Comparison of ENCODE assay signal across 7 mouse cellular contexts in the genomic region with DNA sequence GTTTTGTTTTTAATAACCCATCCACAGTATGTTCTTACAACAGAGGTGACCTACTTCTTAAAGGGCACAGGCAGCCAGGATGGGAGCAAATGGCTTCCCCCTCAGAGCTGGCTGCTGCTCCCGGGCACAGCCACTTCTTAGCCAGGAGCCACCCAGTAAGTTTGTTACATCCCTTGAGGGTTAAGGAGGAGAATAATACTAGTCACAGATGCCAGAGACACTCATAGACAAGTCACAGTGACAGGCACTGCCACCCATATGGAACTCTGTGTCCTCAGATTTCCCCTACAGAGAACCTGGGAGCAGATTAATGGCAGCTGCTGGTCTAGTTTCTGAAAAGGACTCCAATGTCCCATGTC. TPM values are rescaled to one million over a fixed set of nuclear protein-coding genes. Genes with fewer than 3 reads are reported as not detected.
DNase-seq lines count a peak whose midpoint lies in the region; ATAC-seq and TF ChIP-seq lines count a peak whose summit lies in the region.

No protein-coding gene starts in this region.

- peaks cover 48% of the 10 kb centered on the region for H3K4me1 ChIP-seq in megakaryocyte, embryonic 14.5 days
- H3K4me1 ChIP-seq in limb, embryonic 11.5 days (ENCODE audit: control insufficient read depth, insufficient read depth, low read length): peaks cover 24% of the 10 kb centered on the region
- H3K4me1 ChIP-seq in small intestine, adult 2 months (ENCODE audit: control insufficient read depth, insufficient read depth, insufficient read length, low read length): peaks cover 12% of the 10 kb centered on the region

- H3K4me2 ChIP-seq in limb, embryonic 11.5 days (ENCODE audit: low read depth, severe bottlenecking): peak overlapping the region; percentile 55

- H3K4me3 ChIP-seq in megakaryocyte, embryonic 14.5 days (replicated peaks): peak overlapping the region; percentile 92
- H3K4me3 ChIP-seq in limb, embryonic 11.5 days (ENCODE audit: low read depth, low read length): no peak overlapping the region
- peak overlapping the region; percentile 9 for H3K4me3 ChIP-seq in small intestine, adult 2 months (ENCODE audit: low read depth, low read length)

- H3K27ac ChIP-seq in limb, embryonic 11.5 days (replicated peaks; ENCODE audit: low read depth, low read length): peak overlapping the region; percentile 98
- peak overlapping the region; percentile 99 for H3K27ac ChIP-seq in small intestine, adult 2 months (ENCODE audit: insufficient read depth, low read depth, low read length)

- intact Hi-C loops in left cerebral cortex, postnatal 36 days (cut with DNase I): no loop called here

- H3K27me3 ChIP-seq in megakaryocyte, embryonic 14.5 days (replicated peaks): peaks cover 6% of the 10 kb centered on the region
- no peaks in the 10 kb centered on the region for H3K27me3 ChIP-seq in limb, embryonic 11.5 days (ENCODE audit: control insufficient read depth, insufficient read depth, low read length)
- no peaks in the 10 kb centered on the region for H3K27me3 ChIP-seq in small intestine, adult 2 months (ENCODE audit: control insufficient read depth, insufficient read depth, low read length)

- no peak for DNase-seq in limb, embryonic 11.5 days (ENCODE audit: low spot score)
- DNase-seq in cerebellum, adult 8-10 months: no peak
- DNase-seq in left cerebral cortex, postnatal 36 days (ENCODE audit: low spot score in 2 of 2): no peak

- peaks cover 11% of the 10 kb centered on the region for H3K36me3 ChIP-seq in megakaryocyte, embryonic 14.5 days (replicated peaks; ENCODE audit: low read length)
- 0 out of 2 replicates have a peak, but pooled peaks cover 2% of the 10 kb centered on the region for H3K36me3 ChIP-seq in limb, embryonic 11.5 days (ENCODE audit: control insufficient read depth, insufficient read depth, low read length)
- peaks cover 8% of the 10 kb centered on the region for H3K36me3 ChIP-seq in small intestine, adult 2 months (ENCODE audit: control insufficient read depth, insufficient read depth, low read length)

- TF ChIP-seq CTCF in small intestine, adult 2 months (IDR thresholded peaks at IDR 0.05; ENCODE audit: extremely low read depth, insufficient read length, insufficient replicate concordance, low read depth, low read length): no peak

- WGBS in limb, embryonic 11.5 days: 43% methylated on average over 1 of the region's 1 CpGs
- 3% methylated on average over 1 of the region's 1 CpGs for WGBS in small intestine, adult 2 months

- 0 out of 2 replicates have a peak, but pooled peaks cover 4% of the 10 kb centered on the region for H3K9me3 ChIP-seq in megakaryocyte, embryonic 14.5 days
- no peaks in the 10 kb centered on the region for H3K9me3 ChIP-seq in limb, embryonic 11.5 days (ENCODE audit: control insufficient read depth, low read length)

- peak overlapping the region; percentile 61 for H3K9ac ChIP-seq in limb, embryonic 11.5 days (ENCODE audit: low read length)

- ATAC-seq in megakaryocyte, adult 5-6 weeks (ENCODE audit: poor library complexity, severe bottlenecking): no peak
- peak; percentile 27 for ATAC-seq in erythroid progenitor cell, adult 5-6 weeks (replicated peaks; ENCODE audit: low FRiP score, poor library complexity, severe bottlenecking)
- ATAC-seq in limb, embryonic 11.5 days (ENCODE audit: insufficient number of reproducible peaks, low FRiP score, low TSS enrichment, low read depth): no peak

- TF ChIP-seq POLR2A in small intestine, adult 2 months (IDR thresholded peaks at IDR 0.05; ENCODE audit: low read depth, low read length): no peak

RNA-seq across cellular contexts. Expression of a gene that starts 2.6 kb away (rescaled TPM):
- polyA plus RNA-seq in megakaryocyte, embryonic 14.5 days (2012; ENCODE audit: insufficient read depth, low replicate concordance): 71.3 and 127 TPM in 2 replicates
- 260 and 265 TPM in 2 replicates for total RNA-seq in megakaryocyte, adult 5-6 weeks (2015)
- 355 and 414 TPM in 2 replicates for total RNA-seq in megakaryocyte, adult 5-6 weeks (2017)
- 158 and 186 TPM in 2 replicates for total RNA-seq in erythroid progenitor cell, adult 5-6 weeks (2015; ENCODE audit: low replicate concordance)
- 215 and 222 TPM in 2 replicates for total RNA-seq in erythroid progenitor cell, adult 5-6 weeks (2017; ENCODE audit: low replicate concordance)
- polyA plus RNA-seq in limb, embryonic 11.5 days (2014; fragmentation: Nextera tagmentation; extraction: Ambion mirVana): 979 and 1,019 TPM in 2 replicates
- polyA plus RNA-seq in small intestine, adult 2 months (2012; rRNA removed): 327 and 848 TPM in 2 replicates
- total RNA-seq in left cerebral cortex, postnatal 36 days (2021): 100 to 1,000 TPM; 817 to 877 TPM

RNA-seq across cellular contexts. Expression of a gene that starts 3.5 kb away (rescaled TPM):
- 0.53 and 1.9 TPM in 2 replicates for polyA plus RNA-seq in megakaryocyte, embryonic 14.5 days (2012; ENCODE audit: insufficient read depth, low replicate concordance)
- total RNA-seq in megakaryocyte, adult 5-6 weeks (2015): not detected in 2 replicates
- 0.11 TPM in 1 of 2 replicates, not detected in the other for total RNA-seq in megakaryocyte, adult 5-6 weeks (2017)
- not detected in 2 replicates for total RNA-seq in erythroid progenitor cell, adult 5-6 weeks (2015; ENCODE audit: low replicate concordance)
- not detected in 2 replicates for total RNA-seq in erythroid progenitor cell, adult 5-6 weeks (2017; ENCODE audit: low replicate concordance)
- 0.28 TPM in 1 of 2 replicates, not detected in the other for polyA plus RNA-seq in limb, embryonic 11.5 days (2014; fragmentation: Nextera tagmentation; extraction: Ambion mirVana)
- polyA plus RNA-seq in small intestine, adult 2 months (2012; rRNA removed): 0.08 and 0.15 TPM in 2 replicates
- under 1 TPM in 1 of 2 experiments, not detected in 1; 0.32 TPM for total RNA-seq in left cerebral cortex, postnatal 36 days (2021)

RNA-seq across cellular contexts. Expression of a gene that starts 41.3 kb away (rescaled TPM):
- polyA plus RNA-seq in megakaryocyte, embryonic 14.5 days (2012; ENCODE audit: insufficient read depth, low replicate concordance): 14.4 and 23.5 TPM in 2 replicates
- total RNA-seq in megakaryocyte, adult 5-6 weeks (2015): 6.6 and 13.9 TPM in 2 replicates
- 15.7 and 29.0 TPM in 2 replicates for total RNA-seq in megakaryocyte, adult 5-6 weeks (2017)
- 3.2 and 5.0 TPM in 2 replicates for total RNA-seq in erythroid progenitor cell, adult 5-6 weeks (2015; ENCODE audit: low replicate concordance)
- total RNA-seq in erythroid progenitor cell, adult 5-6 weeks (2017; ENCODE audit: low replicate concordance): 3.6 and 15.9 TPM in 2 replicates
- polyA plus RNA-seq in limb, embryonic 11.5 days (2014; fragmentation: Nextera tagmentation; extraction: Ambion mirVana): 12.4 and 14.2 TPM in 2 replicates
- 10.1 and 13.2 TPM in 2 replicates for polyA plus RNA-seq in small intestine, adult 2 months (2012; rRNA removed)
- 10 to 100 TPM; 11.2 to 11.7 TPM for total RNA-seq in left cerebral cortex, postnatal 36 days (2021)

RNA-seq across cellular contexts. Expression of a gene that starts 48.8 kb away (rescaled TPM):
- 36.3 and 36.5 TPM in 2 replicates for polyA plus RNA-seq in megakaryocyte, embryonic 14.5 days (2012; ENCODE audit: insufficient read depth, low replicate concordance)
- total RNA-seq in megakaryocyte, adult 5-6 weeks (2015): 46.8 and 49.2 TPM in 2 replicates
- 19.7 and 26.3 TPM in 2 replicates for total RNA-seq in megakaryocyte, adult 5-6 weeks (2017)
- total RNA-seq in erythroid progenitor cell, adult 5-6 weeks (2015; ENCODE audit: low replicate concordance): 5.4 and 10.5 TPM in 2 replicates
- total RNA-seq in erythroid progenitor cell, adult 5-6 weeks (2017; ENCODE audit: low replicate concordance): 2.0 and 2.4 TPM in 2 replicates
- polyA plus RNA-seq in limb, embryonic 11.5 days (2014; fragmentation: Nextera tagmentation; extraction: Ambion mirVana): 36.9 and 39.3 TPM in 2 replicates
- 28.5 and 33.5 TPM in 2 replicates for polyA plus RNA-seq in small intestine, adult 2 months (2012; rRNA removed)
- 100 to 1,000 TPM in 1 of 2 experiments, 10 to 100 TPM in 1; 91.6 to 102 TPM for total RNA-seq in left cerebral cortex, postnatal 36 days (2021)

RNA-seq across cellular contexts. Expression of a gene that starts 51.7 kb away (rescaled TPM):
- polyA plus RNA-seq in megakaryocyte, embryonic 14.5 days (2012; ENCODE audit: insufficient read depth, low replicate concordance): 138 and 186 TPM in 2 replicates
- 88.7 and 92.9 TPM in 2 replicates for total RNA-seq in megakaryocyte, adult 5-6 weeks (2015)
- total RNA-seq in megakaryocyte, adult 5-6 weeks (2017): 86.3 and 88.2 TPM in 2 replicates
- 33.9 and 39.0 TPM in 2 replicates for total RNA-seq in erythroid progenitor cell, adult 5-6 weeks (2015; ENCODE audit: low replicate concordance)
- total RNA-seq in erythroid progenitor cell, adult 5-6 weeks (2017; ENCODE audit: low replicate concordance): 35.3 and 44.2 TPM in 2 replicates
- 27.7 and 30.3 TPM in 2 replicates for polyA plus RNA-seq in limb, embryonic 11.5 days (2014; fragmentation: Nextera tagmentation; extraction: Ambion mirVana)
- polyA plus RNA-seq in small intestine, adult 2 months (2012; rRNA removed): 19.4 and 70.2 TPM in 2 replicates
- total RNA-seq in left cerebral cortex, postnatal 36 days (2021): 10 to 100 TPM; 22.0 to 28.0 TPM
